Mouse (Mus musculus): ENCODE results near the gene Erp29. TPM values are rescaled to one million over a fixed set of nuclear protein-coding genes. Genes with fewer than 3 reads are reported as not detected.
"Not testable (repeated sequence)": the region's sequence is repeated elsewhere in the genome, so short reads cannot be mapped to it uniquely, and the experiment has no call there.

Gene Erp29
- 129 and 151 TPM in 2 replicates for polyA plus RNA-seq (2014; fragmentation: Nextera tagmentation; extraction: Ambion mirVana)

DNA sequence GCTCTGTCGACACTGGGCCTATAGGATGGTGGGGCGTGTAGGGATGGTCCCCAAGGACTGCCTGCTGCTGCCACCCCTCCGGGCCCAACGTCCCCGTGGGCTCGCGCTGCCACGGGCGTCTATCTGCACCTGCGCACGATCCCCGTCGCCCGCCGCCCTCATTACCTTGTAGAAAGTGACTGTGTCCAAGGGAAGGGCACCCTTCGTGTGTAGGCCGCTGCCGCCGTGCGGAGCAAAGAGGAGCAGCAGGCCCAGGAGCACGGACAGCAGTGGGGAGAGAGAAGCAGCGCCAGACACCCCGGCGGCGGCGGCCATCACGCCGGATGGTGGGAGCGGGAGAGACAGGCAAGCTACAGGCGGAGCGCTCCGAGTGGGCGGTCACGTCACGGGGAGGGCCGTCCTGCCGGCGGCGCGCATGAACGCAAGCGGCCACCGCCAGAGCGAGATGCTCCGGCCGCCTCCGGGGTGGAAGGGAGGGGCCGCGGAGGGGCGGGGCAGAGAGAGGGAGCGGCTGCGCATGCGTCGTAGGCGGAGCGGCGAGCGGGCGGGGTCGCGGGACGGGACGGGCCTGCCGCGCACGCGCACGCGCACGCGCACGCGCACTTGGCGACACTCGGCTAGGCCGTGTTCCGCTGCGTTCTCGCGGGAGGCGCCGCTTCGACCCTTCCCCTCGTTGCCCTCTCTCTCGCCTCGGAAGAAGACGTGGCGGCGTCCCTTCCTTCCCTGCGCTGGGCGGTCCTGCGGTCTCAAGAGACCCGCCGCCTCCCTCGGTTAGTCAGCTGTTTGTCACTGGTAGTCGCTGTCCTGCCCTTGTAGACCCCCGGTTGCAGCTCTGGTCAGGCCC, at the start of gene Erp29:
Gene Erp29, minus strand, starts transcription at position 481 of the 844 bp plus-strand sequence.
- under 1% methylated on average over 86 of the region's 97 CpGs for WGBS
- peak within 1 kb of the TSS; percentile 72 for H3K4me2 ChIP-seq (ENCODE audit: low read length)
- DNase-seq (peak; percentile 99), ATAC-seq (ENCODE audit: low FRiP score, low TSS enrichment) (peak; percentile 90)
- peak within 1 kb of the TSS; percentile 96 for H3K27ac ChIP-seq (replicated peaks; ENCODE audit: low read depth, low read length)
- peaks cover 5% of the 10 kb centered on the region for H3K4me1 ChIP-seq (ENCODE audit: control insufficient read depth, insufficient read depth, low read length)
- peak within 1 kb of the TSS; percentile 95 for H3K4me3 ChIP-seq (replicated peaks; ENCODE audit: low read depth, low read length)
- H3K36me3 ChIP-seq (ENCODE audit: control insufficient read depth, insufficient read depth, low read length) = peaks cover 25% of the 10 kb centered on the region
- H3K9ac ChIP-seq (replicated peaks; ENCODE audit: low read length) = peak within 1 kb of the TSS; percentile 98
- no peaks in the 10 kb centered on the region for H3K27me3 ChIP-seq (ENCODE audit: control insufficient read depth, insufficient read depth, low read length)
- no peaks in the 10 kb centered on the region for H3K9me3 ChIP-seq (ENCODE audit: control insufficient read depth, low read length)

DNA sequence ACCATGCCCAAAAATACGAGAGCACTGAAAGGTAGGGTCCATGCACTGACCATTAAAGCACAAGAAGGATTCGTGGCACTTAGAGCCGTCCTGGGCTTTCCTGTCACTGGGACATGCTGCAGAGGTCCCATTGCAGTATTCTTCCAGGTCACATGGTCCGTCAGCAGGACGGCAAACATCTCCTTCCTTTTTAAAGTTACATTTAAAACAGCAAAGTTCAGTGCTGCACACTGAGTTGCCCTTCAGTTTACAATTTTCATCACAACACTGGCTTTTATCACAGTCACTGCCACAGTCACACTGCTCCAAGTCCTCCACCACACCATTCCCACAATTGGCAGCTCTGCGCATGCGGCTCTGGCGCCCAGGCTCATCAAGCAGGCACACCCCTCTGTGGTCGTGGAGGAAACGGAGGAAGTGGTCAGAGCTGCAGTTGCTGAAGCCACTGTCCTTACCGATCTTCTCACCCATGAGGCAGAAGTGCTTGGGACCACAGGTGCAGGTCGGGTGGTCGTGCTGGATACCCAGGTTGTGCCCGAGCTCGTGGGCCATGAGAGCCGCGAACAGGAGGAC, 49.2 kb upstream of the Erp29 start:
- 85% methylated on average over 10 of the region's 17 CpGs for WGBS

DNA sequence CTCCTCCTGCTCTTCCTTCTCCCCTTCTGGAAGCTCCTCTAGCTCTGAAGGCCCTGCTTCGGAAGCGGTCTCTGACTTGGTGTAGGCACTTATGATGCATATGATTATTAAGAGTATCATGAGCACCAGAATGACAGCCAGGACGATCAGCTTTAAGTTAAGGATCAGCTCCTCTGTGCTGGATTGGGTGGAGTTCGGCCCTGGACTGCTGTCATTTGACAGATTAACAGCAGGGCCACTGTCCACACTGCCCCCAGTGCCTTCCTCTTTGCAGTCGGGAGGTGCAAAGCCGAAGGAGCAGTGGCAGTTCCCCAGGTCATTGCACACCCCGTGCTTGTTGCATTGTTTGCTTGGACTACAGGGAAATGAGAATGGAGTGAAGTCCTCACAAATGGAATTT, 48.4 kb upstream of the Erp29 start:
- Histone ChIP-seq H3K27ac (replicated peaks; ENCODE audit: low read depth, low read length) (no peak overlapping the region), H3K4me3 (replicated peaks; ENCODE audit: low read depth, low read length) (no peak overlapping the region), H3K4me2 (ENCODE audit: low read length) (no peak overlapping the region), H3K9ac (replicated peaks; ENCODE audit: low read length) (no peak overlapping the region), H3K9me3 (ENCODE audit: control insufficient read depth, low read length) (no peaks in the 10 kb centered on the region), H3K36me3 (ENCODE audit: control insufficient read depth, insufficient read depth, low read length) (no peaks in the 10 kb centered on the region), H3K4me1 (ENCODE audit: control insufficient read depth, insufficient read depth, low read length) (no peaks in the 10 kb centered on the region), H3K27me3 (ENCODE audit: control insufficient read depth, insufficient read depth, low read length) (no peaks in the 10 kb centered on the region)
- no peak for DNase-seq
- ATAC-seq (ENCODE audit: low FRiP score, low TSS enrichment) = no peak
- 82% methylated on average over 7 of the region's 7 CpGs for WGBS

More for the DNA sequence above, 49.2 kb upstream of the Erp29 start:
- not testable (repeated sequence) for H3K4me2 ChIP-seq (ENCODE audit: low read length); DNase-seq; H3K9me3 ChIP-seq (ENCODE audit: control insufficient read depth, low read length); H3K9ac ChIP-seq (replicated peaks; ENCODE audit: low read length); ATAC-seq (ENCODE audit: low FRiP score, low TSS enrichment); H3K36me3 ChIP-seq (ENCODE audit: control insufficient read depth, insufficient read depth, low read length); H3K4me3 ChIP-seq (replicated peaks; ENCODE audit: low read depth, low read length); H3K27me3 ChIP-seq (ENCODE audit: control insufficient read depth, insufficient read depth, low read length); H3K27ac ChIP-seq (replicated peaks; ENCODE audit: low read depth, low read length); H3K4me1 ChIP-seq (ENCODE audit: control insufficient read depth, insufficient read depth, low read length)

DNA sequence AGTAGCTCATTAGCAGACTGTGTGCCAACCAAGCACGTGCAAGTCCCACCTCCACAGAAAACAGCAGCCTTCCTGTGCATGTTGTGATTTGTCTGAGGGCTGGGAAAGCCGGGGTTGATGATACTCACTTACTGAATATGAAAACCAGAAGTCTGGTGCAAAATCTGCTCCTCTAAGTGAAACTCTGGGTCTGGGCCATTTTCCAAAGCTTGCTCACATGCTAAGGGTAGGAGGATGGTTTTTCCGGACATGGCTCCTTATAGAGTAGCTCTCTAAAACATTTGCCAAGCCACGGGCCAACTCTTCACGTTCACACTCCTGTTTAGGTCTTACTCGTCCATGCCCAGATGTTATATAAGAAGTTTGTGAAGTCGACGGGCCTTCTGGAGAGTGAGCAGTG, 41.0 kb upstream of the Erp29 start:
- DNase-seq (no peak), ATAC-seq (ENCODE audit: low FRiP score, low TSS enrichment) (no peak)
- H3K27ac ChIP-seq (replicated peaks; ENCODE audit: low read depth, low read length) = no peak overlapping the region
- no peaks in the 10 kb centered on the region for H3K4me1 ChIP-seq (ENCODE audit: control insufficient read depth, insufficient read depth, low read length)
- H3K9me3 ChIP-seq (ENCODE audit: control insufficient read depth, low read length) = no peaks in the 10 kb centered on the region
- no peak overlapping the region for H3K4me2 ChIP-seq (ENCODE audit: low read length)
- H3K36me3 ChIP-seq (ENCODE audit: control insufficient read depth, insufficient read depth, low read length) = no peaks in the 10 kb centered on the region
- no peak overlapping the region for H3K4me3 ChIP-seq (replicated peaks; ENCODE audit: low read depth, low read length)
- H3K9ac ChIP-seq (replicated peaks; ENCODE audit: low read length) = no peak overlapping the region
- no peaks in the 10 kb centered on the region for H3K27me3 ChIP-seq (ENCODE audit: control insufficient read depth, insufficient read depth, low read length)
- 80% methylated on average over 8 of the region's 8 CpGs for WGBS

DNA sequence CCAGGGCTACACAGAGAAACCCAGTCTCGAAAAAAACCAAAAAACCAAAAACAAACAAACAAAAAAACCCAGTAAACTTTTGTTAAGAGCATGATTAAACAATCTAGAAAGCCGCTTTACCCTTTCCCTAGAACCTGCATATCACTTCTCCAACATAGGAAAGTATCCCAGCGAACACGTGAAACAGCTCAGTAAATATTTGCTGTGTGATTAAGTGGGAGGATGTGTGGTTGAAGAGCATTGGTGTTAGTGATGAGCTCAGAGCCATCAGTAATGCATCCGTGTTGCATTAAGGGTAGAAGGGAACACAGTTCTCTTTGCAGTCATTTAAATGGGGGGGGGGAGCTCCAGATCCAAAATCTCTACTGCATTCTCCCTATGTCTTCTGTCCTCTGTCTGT, 32.5 kb upstream of the Erp29 start:
- Histone ChIP-seq H3K36me3 (ENCODE audit: control insufficient read depth, insufficient read depth, low read length) (no peaks in the 10 kb centered on the region), H3K27me3 (ENCODE audit: control insufficient read depth, insufficient read depth, low read length) (no peaks in the 10 kb centered on the region), H3K9me3 (ENCODE audit: control insufficient read depth, low read length) (no peaks in the 10 kb centered on the region), H3K4me2 (ENCODE audit: low read length) (no peak overlapping the region), H3K4me1 (ENCODE audit: control insufficient read depth, insufficient read depth, low read length) (no peaks in the 10 kb centered on the region), H3K27ac (replicated peaks; ENCODE audit: low read depth, low read length) (no peak overlapping the region), H3K9ac (replicated peaks; ENCODE audit: low read length) (no peak overlapping the region), H3K4me3 (replicated peaks; ENCODE audit: low read depth, low read length) (no peak overlapping the region)
- DNase-seq (no peak), ATAC-seq (ENCODE audit: low FRiP score, low TSS enrichment) (no peak)
- 81% methylated on average over 5 of the region's 5 CpGs for WGBS

DNA sequence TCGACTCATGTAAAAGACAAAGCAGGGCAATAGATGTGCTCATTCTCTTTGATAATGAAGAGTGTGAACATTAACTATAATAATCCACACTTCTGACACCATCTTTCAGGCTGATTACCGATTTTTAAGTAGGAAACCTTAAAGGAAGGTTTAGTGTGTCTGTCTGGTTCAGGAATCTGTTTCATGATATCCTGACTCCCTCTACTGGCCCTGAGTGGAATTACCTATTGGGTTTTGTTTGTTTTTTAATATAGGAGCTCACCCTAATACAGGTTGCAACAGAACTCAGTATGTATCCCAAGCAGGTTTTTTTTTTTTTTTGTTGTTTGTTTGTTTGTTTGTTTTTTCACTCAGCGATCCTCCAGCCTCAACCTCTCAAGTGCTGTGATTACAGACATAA, 25.4 kb upstream of the Erp29 start:
- 34% methylated on average over 3 of the region's 3 CpGs for WGBS
- no peaks in the 10 kb centered on the region for H3K4me1 ChIP-seq (ENCODE audit: control insufficient read depth, insufficient read depth, low read length)
- no peaks in the 10 kb centered on the region for H3K9me3 ChIP-seq (ENCODE audit: control insufficient read depth, low read length)
- DNase-seq (peak; percentile 92), ATAC-seq (ENCODE audit: low FRiP score, low TSS enrichment) (no peak)
- H3K4me2 ChIP-seq (ENCODE audit: low read length) = no peak overlapping the region
- H3K27ac ChIP-seq (replicated peaks; ENCODE audit: low read depth, low read length) = no peak overlapping the region
- H3K4me3 ChIP-seq (replicated peaks; ENCODE audit: low read depth, low read length) = no peak overlapping the region
- H3K27me3 ChIP-seq (ENCODE audit: control insufficient read depth, insufficient read depth, low read length) = no peaks in the 10 kb centered on the region
- no peaks in the 10 kb centered on the region for H3K36me3 ChIP-seq (ENCODE audit: control insufficient read depth, insufficient read depth, low read length)
- H3K9ac ChIP-seq (replicated peaks; ENCODE audit: low read length) = no peak overlapping the region

DNA sequence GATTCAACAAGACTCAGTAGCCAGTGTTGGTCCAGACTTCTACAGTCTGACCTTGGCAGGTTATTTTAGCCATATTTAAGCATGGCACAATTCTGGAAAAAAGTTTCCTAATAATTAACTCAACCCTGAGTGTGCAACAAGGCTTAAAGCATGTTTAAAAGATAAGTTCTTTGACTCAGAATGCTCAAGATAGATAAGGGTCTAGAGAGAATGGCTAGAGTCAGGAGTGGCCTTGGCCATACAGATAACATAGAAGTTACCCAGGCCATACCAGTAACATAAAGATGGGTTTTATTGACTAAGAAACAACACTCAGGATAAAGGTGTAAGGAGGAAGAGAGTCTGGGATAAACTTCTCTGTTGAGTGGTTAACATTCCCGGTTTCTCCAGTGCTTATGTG, 23.7 kb upstream of the Erp29 start:
- DNase-seq (no peak), ATAC-seq (ENCODE audit: low FRiP score, low TSS enrichment) (no peak)
- 88% methylated on average over 1 of the region's 1 CpGs for WGBS
- H3K36me3 ChIP-seq (ENCODE audit: control insufficient read depth, insufficient read depth, low read length) = no peaks in the 10 kb centered on the region
- no peak overlapping the region for H3K27ac ChIP-seq (replicated peaks; ENCODE audit: low read depth, low read length)
- H3K27me3 ChIP-seq (ENCODE audit: control insufficient read depth, insufficient read depth, low read length) = no peaks in the 10 kb centered on the region
- H3K4me1 ChIP-seq (ENCODE audit: control insufficient read depth, insufficient read depth, low read length) = no peaks in the 10 kb centered on the region
- no peak overlapping the region for H3K4me2 ChIP-seq (ENCODE audit: low read length)
- no peaks in the 10 kb centered on the region for H3K9me3 ChIP-seq (ENCODE audit: control insufficient read depth, low read length)
- H3K4me3 ChIP-seq (replicated peaks; ENCODE audit: low read depth, low read length) = no peak overlapping the region
- H3K9ac ChIP-seq (replicated peaks; ENCODE audit: low read length) = no peak overlapping the region

DNA sequence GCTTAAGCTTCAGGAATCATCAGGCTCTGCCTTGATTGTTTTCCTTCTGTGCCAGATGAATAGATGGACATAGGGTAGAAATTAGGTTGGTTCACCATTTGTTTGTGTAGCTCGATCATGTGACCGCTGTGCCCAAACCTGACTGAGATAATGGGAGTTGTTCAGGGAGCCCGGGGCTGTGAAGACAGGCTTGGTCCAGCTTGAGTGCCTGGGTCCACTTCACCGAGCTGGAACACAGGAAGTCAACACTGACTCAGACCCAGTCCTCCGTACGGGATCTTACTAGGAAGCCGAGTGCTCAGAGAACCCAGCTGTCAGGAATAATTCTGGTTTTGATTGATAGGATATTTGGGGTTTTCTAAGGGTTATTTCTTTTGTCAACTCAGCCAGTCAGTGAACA, 22.3 kb upstream of the Erp29 start:
- H3K4me1 ChIP-seq (ENCODE audit: control insufficient read depth, insufficient read depth, low read length) = no peaks in the 10 kb centered on the region
- ATAC-seq (ENCODE audit: low FRiP score, low TSS enrichment) (no peak), DNase-seq (no peak)
- no peaks in the 10 kb centered on the region for H3K27me3 ChIP-seq (ENCODE audit: control insufficient read depth, insufficient read depth, low read length)
- no peaks in the 10 kb centered on the region for H3K36me3 ChIP-seq (ENCODE audit: control insufficient read depth, insufficient read depth, low read length)
- H3K4me3 ChIP-seq (replicated peaks; ENCODE audit: low read depth, low read length) = no peak overlapping the region
- WGBS = 70% methylated on average over 7 of the region's 7 CpGs
- no peaks in the 10 kb centered on the region for H3K9me3 ChIP-seq (ENCODE audit: control insufficient read depth, low read length)
- H3K9ac ChIP-seq (replicated peaks; ENCODE audit: low read length) = no peak overlapping the region
- H3K4me2 ChIP-seq (ENCODE audit: low read length) = no peak overlapping the region
- H3K27ac ChIP-seq (replicated peaks; ENCODE audit: low read depth, low read length) = no peak overlapping the region

DNA sequence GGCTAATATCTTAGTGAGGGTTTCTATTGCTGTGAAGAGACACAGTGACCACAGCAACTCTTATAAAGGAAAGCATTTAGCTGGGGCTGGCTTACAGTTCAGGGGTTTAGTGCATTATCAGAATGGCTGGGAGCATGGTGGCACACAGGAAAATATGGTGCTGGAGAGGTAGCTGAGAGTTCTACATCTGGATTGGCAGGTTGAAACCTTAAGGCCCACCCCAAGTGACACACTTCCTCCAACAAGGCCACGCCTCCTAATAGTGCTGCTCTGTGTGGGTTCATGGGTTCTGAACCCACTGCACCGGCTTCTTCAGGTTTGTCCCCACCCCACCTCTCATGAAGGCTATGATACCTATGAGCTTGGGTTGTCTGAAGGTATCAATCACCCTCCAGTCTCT, 20.1 kb upstream of the Erp29 start:
- no peak overlapping the region for H3K4me3 ChIP-seq (replicated peaks; ENCODE audit: low read depth, low read length)
- H3K4me1 ChIP-seq (ENCODE audit: control insufficient read depth, insufficient read depth, low read length) = no peaks in the 10 kb centered on the region
- ATAC-seq (ENCODE audit: low FRiP score, low TSS enrichment) = no peak
- H3K9me3 ChIP-seq (ENCODE audit: control insufficient read depth, low read length) = no peaks in the 10 kb centered on the region
- H3K9ac ChIP-seq (replicated peaks; ENCODE audit: low read length) = no peak overlapping the region
- 93% methylated on average over 2 of the region's 2 CpGs for WGBS
- no peak overlapping the region for H3K4me2 ChIP-seq (ENCODE audit: low read length)
- H3K27me3 ChIP-seq (ENCODE audit: control insufficient read depth, insufficient read depth, low read length) = no peaks in the 10 kb centered on the region
- H3K36me3 ChIP-seq (ENCODE audit: control insufficient read depth, insufficient read depth, low read length) = no peaks in the 10 kb centered on the region
- no peak for DNase-seq
- H3K27ac ChIP-seq (replicated peaks; ENCODE audit: low read depth, low read length) = no peak overlapping the region
